Mouse (Mus musculus) gastrocnemius, postnatal 36 days (tissue): ENCODE measurements around the gene Vmn2r19. TPM values are rescaled to one million over a fixed set of nuclear protein-coding genes. Genes with fewer than 3 reads are reported as not detected.

ENCODE experiments used
- total RNA-seq, 2 experiments: library from RNA; stranded (reverse); gene quantifications; 2 replicates each; pipeline ENCODE4 v1.2.3; 2021

The Vmn2r19 gene
- total RNA-seq, 2 experiments from 2014 or later: not detected

Other genes starting within 250 kb of the Vmn2r19 start
- gene Clec4a2, start 201.9 kb upstream of the Vmn2r19 start, total RNA-seq: 1 to 10 TPM in 1 of 2 experiments, under 1 TPM in 1; 0.54 to 1.1 TPM
- gene Clec4b2, start 135.4 kb upstream of the Vmn2r19 start, total RNA-seq: not detected
- not detected for gene Clec4n, start 78.5 kb upstream of the Vmn2r19 start, total RNA-seq
- not detected for gene Clec4d, start 46.2 kb upstream of the Vmn2r19 start, total RNA-seq
- gene Clec4e, start 18.5 kb upstream of the Vmn2r19 start, total RNA-seq: not detected
- gene Vmn2r20, start 109.8 kb downstream of the Vmn2r19 start, total RNA-seq: not detected
- gene Vmn2r21, start 225.1 kb downstream of the Vmn2r19 start, total RNA-seq: not detected